Mouse (Mus musculus) liver, adult 2 months (tissue): Measurements from ENCODE around the gene Gtf2e1.

Experiments
- CTCF ChIP-seq: fragments of 200-500 bp; IDR thresholded peaks from 2 replicates; pipeline ENCODE4 v1.5.1; 2011; ENCODE audit warnings: low read depth, low read length, control low read depth
- POLR2A ChIP-seq: fragments of 200-500 bp; IDR thresholded peaks from 2 replicates; pipeline ENCODE4 v1.6.1; 2011; ENCODE audit warnings: low read length, control low read depth; ENCODE audit not compliant: insufficient read depth; ENCODE audit errors: extremely low read depth

GRCm38 (mm10) chr16:37550266-37550665, 10.7 kb upstream of the Gtf2e1 start:
- TF ChIP-seq CTCF (no peak), POLR2A (no peak)
